Mouse (Mus musculus) layer of hippocampus, adult 9-10 months (tissue): ENCODE measurements around the gene Tmem132d.
A peak's percentile ranks its signal among the peaks of the same experiment; 100 is the strongest.

Source experiments
- DNase-seq: peaks from one replicate; pipeline ENCODE4 v3.0.0; 2022; ENCODE audit warnings: low spot score

Tmem132d gene

GRCm38 (mm10) chr5:128432916-128433315 is at the start of gene Tmem132d:
Gene Tmem132d, minus strand, starts transcription at chr5:128433077.
- DNase-seq: no peak

GRCm38 (mm10) chr5:128480816-128481215 is 47.9 kb upstream of the Tmem132d start:
- no peak for DNase-seq

- no peak for DNase-seq
Measured at GRCm38 (mm10) chr5:128475372-128475771, 42.5 kb upstream of the Tmem132d start.

GRCm38 (mm10) chr5:128469812-128470211 is 36.9 kb upstream of the Tmem132d start:
- no peak for DNase-seq

- no peak for DNase-seq
Measured at GRCm38 (mm10) chr5:128464514-128464913, 31.6 kb upstream of the Tmem132d start.

- DNase-seq: no peak
Measured at GRCm38 (mm10) chr5:128460605-128461004, 27.7 kb upstream of the Tmem132d start.

- DNase-seq: no peak
Measured at GRCm38 (mm10) chr5:128455732-128456131, 22.9 kb upstream of the Tmem132d start.

GRCm38 (mm10) chr5:128452196-128452595 is 19.3 kb upstream of the Tmem132d start:
- no peak for DNase-seq

GRCm38 (mm10) chr5:128450808-128451207 is 17.9 kb upstream of the Tmem132d start:
- no peak for DNase-seq

GRCm38 (mm10) chr5:128444876-128445275 is 12.0 kb upstream of the Tmem132d start:
- DNase-seq: no peak

GRCm38 (mm10) chr5:128443848-128444247 is 11.0 kb upstream of the Tmem132d start:
- DNase-seq: no peak

- DNase-seq: no peak
Measured at GRCm38 (mm10) chr5:128441121-128441520, 8.2 kb upstream of the Tmem132d start.

GRCm38 (mm10) chr5:128439828-128440227 is 7.0 kb upstream of the Tmem132d start:
- DNase-seq: peak; percentile 56

- DNase-seq: no peak
Measured at GRCm38 (mm10) chr5:128438078-128438477, 5.2 kb upstream of the Tmem132d start.

GRCm38 (mm10) chr5:128436909-128437308 is 4.0 kb upstream of the Tmem132d start:
- peak; percentile 82 for DNase-seq

- no peak for DNase-seq
Measured at GRCm38 (mm10) chr5:128435683-128436082, 2.8 kb upstream of the Tmem132d start.

GRCm38 (mm10) chr5:128433786-128434185 is 909 bp upstream of the Tmem132d start:
- DNase-seq: no peak

- DNase-seq: no peak
Measured at GRCm38 (mm10) chr5:128432422-128432821, 455 bp downstream of the Tmem132d start.

- no peak for DNase-seq
Measured at GRCm38 (mm10) chr5:128424636-128425035, 8.2 kb downstream of the Tmem132d start.

GRCm38 (mm10) chr5:128424213-128424612 is 8.7 kb downstream of the Tmem132d start:
- DNase-seq: no peak

- no peak for DNase-seq
Measured at GRCm38 (mm10) chr5:128422090-128422489, 10.8 kb downstream of the Tmem132d start.

- no peak for DNase-seq
Measured at GRCm38 (mm10) chr5:128418149-128418710, 14.6 kb downstream of the Tmem132d start.

GRCm38 (mm10) chr5:128414056-128414455 is 18.8 kb downstream of the Tmem132d start:
- DNase-seq: no peak

GRCm38 (mm10) chr5:128412306-128412705 is 20.6 kb downstream of the Tmem132d start:
- no peak for DNase-seq
